Mouse (Mus musculus): Measurements from ENCODE around the gene Fam163a.
"Not testable (repeated sequence)": the region's sequence is repeated elsewhere in the genome, so short reads cannot be mapped to it uniquely, and the experiment has no call there.

Gene Fam163a

DNA sequence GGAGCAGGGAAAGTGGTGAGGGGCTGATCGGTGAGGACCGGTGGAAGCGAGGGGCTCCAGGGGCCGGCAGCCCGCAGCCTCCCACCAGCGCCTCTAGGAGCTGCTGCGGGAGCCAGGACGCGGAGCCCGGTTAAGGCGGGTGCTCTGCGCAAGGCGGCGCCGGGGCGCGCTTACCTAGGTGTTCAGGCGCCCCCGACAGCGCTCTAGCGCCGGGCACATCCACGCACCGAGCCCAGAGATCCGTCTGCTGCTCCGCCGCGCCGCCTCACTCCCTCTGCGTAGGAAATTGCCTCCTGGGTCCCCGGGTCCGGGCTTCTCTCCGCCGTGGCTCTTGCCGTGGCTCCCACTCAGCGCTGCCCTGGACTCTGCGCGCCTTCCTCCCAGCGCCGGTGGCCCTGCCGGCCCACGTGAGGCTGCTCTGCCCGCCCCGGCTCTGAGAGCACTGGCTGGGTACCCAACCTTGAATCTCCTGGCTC lies at the start of gene Fam163a:
Gene Fam163a, minus strand, starts transcription at position 371 of the 476 bp plus-strand sequence.
- DNase-seq (ENCODE audit: low read depth, low spot score): peak; percentile 47

DNA sequence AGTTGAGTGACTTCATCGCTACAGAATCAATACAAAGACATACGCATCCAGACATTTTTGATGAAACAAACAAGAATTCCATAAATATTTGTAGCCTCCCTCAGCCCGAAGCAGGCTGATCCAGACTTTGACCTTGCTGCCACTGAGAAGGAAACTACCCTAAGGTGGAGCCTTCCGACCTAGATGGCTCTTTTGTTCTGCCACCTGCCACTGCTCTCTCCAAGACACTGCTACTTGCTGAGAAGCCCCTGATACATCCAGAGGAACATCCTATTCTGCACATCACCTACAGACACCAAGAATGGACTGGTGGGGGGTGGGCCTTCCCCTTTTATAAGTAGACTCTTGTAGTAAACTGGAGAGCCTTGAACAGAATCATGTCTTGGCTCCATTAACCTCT lies 46.3 kb upstream of the Fam163a start:
- DNase-seq (ENCODE audit: low read depth, low spot score): not testable (repeated sequence)

DNA sequence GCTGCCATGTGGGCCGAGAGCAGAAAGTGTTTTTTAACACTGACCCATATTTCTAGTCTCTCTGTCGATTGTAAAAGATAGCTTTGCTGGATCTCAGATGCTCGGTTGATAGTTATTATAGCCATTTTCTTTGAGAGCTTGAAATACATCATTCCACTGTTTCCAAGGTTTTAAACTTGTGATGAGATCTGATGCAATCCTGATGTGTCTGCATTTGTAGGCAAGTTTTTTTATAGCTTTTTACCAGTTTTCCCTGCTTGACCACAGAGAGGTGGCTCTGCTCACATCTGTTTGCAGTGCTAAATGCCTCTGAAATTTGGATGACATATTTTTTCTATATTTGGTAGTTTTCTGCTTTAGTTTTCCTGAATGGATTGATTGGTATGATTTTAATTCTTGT lies 43.1 kb upstream of the Fam163a start:
- peak; percentile 20 for DNase-seq (ENCODE audit: low read depth, low spot score)

DNA sequence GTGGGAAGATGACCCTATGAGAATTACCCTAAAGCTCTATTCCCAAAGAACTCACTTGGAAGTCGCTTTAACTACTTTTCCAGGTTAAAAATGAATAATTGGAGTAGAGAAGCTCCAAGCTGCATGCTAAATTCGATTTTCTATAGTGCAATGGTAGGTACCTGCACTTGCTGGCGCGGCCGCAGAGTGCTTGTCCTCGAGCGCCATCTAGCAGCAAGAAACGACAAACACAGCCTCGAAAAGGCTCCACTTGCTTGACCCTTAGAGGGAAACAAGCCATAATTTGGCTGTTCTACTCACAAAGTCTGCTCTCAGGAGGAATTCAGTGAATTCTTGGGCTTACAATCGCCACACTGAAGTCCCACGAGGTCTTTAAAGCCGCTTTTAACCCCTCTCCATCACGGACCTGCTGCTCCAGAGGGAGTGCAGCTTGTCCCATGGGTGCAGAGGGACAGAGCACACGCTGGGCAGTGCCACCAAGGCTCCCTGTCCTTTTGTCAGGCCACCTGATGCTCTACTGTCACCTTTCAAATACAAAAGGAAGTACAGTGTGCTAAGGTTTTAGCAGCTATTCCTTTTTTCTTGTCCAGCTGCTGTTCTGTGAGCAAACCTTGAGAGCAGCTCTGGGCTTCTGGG lies 37.0 kb upstream of the Fam163a start:
- DNase-seq (ENCODE audit: low read depth, low spot score): peak; percentile 75

DNA sequence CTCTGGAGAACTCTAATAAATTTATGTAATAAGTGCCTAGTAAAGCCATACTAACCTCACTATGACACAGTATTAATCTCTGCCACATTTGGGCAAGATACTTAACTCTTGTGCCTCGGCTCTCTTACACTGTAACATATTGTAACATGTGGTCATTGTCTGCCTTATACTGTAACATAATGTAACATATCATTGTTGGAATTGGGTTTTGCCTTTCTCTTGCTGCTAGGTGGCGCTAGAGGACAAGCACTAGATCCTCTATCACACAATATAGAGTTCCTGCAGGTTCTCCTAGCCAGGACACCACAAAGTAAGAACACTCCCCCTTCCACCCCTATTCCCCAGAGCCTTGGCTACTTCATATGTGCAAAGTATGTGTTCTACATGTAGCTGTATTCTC lies 36.2 kb upstream of the Fam163a start:
- peak; percentile 14 for DNase-seq (ENCODE audit: low read depth, low spot score)

DNA sequence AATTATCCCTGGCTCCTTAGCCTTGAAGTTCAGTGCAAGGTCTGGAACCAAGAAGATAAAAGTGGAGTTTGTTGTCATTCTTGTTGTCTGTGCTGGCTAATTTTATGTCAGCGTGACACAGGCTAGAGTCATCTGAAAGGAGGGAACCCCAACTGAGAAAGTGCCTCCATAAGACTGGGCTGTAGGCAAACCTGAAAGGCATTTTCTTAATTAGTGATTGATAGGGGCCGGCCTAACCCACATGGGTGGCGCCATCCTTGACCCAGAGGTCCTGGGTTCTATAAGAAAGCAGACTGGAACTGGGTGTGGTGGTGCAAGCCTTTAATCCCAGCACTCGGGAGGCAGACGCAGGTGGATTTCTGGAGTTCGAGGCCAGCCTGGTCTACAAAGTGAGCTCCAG lies 26.3 kb upstream of the Fam163a start:
- DNase-seq (ENCODE audit: low read depth, low spot score): no peak

DNA sequence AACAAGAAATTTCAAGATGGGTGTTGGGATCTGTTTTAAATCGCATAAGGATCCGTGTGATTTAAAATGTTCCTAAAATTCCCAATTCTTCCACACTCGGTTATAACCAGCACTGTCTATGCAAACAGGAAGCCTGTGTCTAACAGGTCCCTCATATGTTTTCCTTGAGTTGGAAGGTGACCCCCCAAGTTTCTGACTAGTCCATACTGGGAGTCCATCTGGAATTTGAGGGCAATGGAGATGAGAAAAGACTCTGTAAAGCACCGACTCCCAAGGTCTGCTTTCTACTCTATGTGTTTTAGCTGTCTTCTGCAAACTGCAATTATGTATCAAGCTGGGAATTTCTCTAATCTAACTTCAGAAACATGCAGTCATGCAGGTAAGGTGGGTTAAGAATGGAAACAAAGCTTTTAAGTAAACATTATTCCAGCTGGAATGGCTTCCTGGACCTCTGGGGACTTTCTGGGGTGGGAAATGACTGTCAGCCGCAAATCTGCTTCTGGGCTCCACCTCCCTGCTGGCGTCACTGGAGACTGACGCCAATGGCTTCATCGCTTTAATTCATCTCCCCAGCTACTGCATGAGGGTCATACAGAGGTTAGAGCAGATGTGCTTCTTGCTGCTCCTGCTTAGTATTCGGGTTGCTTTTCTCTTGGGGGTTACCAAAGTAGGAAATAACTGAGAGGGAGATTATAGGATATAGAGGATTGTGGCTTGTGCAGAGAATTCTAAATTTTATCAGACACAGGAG lies 25.7 kb upstream of the Fam163a start:
- DNase-seq (ENCODE audit: low read depth, low spot score): peak; percentile 48

DNA sequence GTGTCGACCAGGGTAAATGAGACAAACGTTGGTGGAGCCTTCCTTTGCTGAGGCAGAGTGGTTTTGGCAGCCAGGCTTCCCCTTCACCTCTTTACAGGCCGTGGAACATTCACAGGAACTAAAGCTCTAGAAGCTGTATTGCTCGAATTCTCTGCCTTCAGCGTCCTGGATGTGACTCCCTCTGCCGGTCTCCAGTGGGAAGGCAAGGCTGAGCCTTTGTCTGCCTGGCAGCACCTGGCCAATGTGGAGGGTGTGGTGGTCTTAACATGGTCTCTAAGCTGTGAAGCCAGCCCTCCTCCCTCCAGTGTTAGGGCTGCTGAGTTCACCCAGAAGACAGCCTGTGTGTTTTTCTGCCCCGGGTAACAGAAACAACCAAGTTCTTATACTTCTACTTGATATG lies 24.6 kb upstream of the Fam163a start:
- peak; percentile 69 for DNase-seq (ENCODE audit: low read depth, low spot score)

DNA sequence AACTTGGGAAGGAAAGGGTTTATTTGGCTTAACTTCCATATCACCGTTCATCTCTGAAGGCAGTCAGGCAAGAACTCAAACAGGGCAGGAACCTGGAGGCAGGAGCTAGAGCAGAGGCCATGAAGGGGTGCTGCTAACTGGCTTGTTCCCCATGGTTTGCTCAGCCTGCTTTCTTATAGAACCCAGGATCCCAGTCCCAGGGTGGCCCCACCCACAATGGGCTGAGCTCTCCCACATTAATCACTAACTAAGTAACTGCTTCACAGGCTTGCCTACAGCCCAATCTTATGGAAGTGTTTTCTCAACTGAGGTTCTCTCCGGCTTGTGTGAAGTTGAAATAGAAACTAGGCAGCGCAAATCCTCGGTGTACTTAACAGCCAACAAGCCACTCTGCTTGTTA lies 23.9 kb upstream of the Fam163a start:
- no peak for DNase-seq (ENCODE audit: low read depth, low spot score)

DNA sequence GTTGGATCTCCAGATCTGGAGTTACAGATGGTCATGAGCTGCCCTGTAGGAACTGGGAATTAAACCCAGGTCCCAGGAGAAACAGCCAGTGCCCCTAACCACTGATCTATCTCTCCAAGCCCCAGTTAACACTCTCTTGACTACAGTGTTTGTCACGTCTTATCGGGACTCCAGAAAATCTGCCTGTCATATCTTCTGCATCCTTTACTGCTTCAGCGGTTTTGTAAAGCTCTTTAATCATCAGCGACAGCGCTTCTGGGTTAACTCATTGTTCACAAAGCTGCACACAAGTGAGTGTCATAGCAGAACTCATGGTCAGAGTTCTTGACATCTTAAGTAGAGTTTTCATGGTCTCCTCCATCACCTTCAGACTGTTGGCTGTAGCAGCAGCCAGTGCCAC lies 22.1 kb upstream of the Fam163a start:
- DNase-seq (ENCODE audit: low read depth, low spot score): no peak

DNA sequence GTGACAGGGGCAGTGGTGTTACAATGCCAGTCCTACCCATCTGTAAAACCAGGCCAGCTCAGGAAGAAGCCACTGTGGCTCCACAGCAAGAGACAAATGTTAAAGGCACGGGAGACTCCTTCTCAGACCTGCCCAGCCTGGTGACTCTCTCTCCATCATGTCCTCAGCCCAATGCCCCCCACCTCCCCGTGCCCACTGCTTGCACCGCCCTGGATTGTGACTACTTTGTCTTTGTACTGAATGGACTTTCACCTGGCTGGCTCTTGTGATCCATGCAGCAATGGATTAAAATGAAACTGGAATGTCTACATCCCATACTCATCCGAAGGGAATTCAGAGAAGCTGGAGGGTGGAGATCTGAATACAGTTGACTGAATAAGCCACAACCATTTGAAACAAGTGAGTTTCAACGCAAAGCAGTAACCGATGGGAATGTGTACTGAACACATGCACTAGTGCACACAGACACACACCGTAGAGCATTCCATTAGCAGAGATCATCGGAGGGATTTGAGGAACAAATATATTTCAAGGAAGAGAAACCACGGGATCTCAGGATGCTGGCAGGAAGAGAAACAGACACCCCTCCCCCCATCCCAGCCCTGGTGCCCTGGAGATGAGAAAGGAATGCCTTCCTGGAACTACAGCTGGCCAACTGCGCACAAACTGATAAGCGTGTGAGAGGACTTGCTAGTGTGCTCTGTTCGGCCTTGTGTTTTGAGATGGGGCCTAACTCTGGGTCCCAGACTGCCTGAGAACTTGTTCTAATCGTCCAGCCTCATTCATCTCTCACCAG lies 17.6 kb upstream of the Fam163a start:
- no peak for DNase-seq (ENCODE audit: low read depth, low spot score)

DNA sequence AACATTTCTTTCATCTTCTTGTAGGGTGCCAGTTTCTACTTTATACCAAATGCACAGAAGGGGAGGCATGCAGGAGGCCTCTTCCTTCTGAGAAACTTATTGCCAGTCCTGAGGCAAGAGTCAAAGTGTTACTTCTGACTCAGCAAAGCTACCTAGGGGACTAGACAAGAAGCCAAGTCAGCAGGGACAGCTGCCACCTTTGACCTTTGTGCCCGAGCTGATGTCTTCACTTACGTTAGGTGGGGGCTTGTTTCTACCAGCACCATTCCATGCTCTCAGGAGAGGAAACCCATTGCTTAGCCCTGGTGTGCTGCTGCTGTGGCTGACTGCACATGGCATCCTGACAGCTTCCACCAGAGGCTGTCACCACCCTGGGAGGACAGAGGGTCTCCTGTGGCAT lies 16.5 kb upstream of the Fam163a start:
- DNase-seq (ENCODE audit: low read depth, low spot score): no peak

DNA sequence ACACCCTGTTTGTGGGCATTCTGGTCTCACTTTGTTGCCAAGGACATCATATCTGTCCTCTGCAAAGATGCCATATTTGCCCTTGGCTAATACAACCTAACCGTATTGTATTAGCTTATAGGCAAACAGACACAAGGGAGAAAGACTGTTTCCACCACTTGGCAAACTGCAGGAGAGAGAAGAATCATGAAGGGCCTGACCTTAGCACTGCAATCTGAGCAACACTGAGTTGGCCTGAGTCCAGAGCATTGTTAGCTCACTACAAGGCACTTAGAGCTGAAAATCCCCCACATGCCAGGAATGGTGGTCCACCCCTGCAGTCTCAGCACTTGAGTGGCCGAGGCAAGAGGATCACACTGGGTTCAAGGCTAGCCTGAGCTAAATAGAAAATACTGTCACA lies 13.7 kb upstream of the Fam163a start:
- DNase-seq (ENCODE audit: low read depth, low spot score): no peak

DNA sequence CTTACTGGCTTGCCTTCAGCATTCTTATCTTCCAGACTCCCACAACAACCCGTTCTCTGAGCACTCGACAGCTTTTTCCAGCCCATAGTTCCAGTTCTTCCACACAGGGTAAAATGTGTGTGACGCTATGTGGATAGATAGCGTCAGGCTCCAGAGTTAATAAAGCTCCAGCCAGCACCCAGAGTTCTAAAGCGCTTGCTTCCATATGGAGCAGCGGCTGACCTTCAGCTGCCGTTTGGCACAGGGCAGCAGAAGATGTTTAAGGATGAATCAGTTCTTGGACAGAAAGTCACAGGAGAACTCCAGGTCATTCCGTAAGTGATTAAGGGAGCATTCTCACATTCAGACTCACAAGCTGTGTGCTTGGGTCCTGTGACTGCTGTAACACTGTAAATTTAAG lies 13.1 kb upstream of the Fam163a start:
- no peak for DNase-seq (ENCODE audit: low read depth, low spot score)

DNA sequence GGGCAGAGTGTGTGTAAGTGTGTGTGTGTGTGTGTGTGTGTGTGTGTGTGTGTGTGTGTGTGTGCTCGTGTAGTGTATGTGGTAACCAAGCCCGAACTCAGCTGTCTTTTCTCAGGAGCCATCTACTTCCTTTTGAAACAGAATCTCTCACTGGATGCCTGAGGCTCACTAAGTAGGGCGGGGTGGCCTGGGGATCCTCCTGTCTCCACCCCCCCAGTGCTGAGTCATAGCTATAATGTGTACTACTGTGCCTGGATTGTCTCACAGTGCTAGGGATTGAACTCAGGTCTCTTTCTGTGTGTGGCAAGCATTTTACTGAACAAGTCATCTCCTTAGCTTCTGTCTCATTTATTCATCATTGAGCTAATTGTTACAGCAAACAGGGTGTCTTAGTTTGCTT lies 12.6 kb upstream of the Fam163a start:
- DNase-seq (ENCODE audit: low read depth, low spot score): peak; percentile 57

DNA sequence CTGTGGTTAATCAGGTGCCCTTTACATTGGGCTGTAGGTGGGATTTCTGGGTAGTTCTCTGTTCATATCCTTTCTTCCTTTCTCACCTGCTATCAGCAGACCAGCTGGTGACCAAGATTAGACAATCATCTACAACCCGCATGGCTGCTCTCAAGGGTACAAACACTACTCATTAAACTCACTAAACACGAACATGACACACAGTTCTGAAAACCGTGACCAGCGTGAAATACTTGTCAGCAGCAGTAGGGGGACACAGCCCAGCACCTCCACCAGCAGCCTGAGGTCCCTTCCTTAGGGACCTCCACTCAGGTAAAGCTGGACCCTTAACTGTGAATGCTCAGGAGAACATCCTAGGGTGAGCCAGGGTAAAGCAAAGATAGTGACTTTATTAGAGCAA lies 11.4 kb upstream of the Fam163a start:
- DNase-seq (ENCODE audit: low read depth, low spot score): no peak

DNA sequence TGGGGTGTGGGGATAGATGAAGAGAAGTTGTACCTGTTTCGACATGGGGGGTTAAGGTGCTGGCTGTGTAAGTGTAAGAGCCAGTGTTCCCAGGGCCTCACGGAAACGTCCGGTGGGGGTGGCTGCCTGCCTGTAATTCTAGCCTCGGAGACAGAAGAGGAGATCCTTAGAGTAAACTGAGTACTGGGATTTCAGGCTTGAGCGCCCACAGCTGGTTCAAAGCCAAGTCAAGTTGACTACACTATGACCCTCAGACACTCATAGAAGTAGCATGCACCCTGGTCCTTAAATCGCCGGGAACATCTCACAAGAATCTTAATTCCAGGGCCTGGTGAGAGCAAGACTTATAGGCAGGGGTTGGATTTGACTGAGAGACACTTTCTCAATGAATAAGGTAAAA lies 9.8 kb upstream of the Fam163a start:
- no peak for DNase-seq (ENCODE audit: low read depth, low spot score)

DNA sequence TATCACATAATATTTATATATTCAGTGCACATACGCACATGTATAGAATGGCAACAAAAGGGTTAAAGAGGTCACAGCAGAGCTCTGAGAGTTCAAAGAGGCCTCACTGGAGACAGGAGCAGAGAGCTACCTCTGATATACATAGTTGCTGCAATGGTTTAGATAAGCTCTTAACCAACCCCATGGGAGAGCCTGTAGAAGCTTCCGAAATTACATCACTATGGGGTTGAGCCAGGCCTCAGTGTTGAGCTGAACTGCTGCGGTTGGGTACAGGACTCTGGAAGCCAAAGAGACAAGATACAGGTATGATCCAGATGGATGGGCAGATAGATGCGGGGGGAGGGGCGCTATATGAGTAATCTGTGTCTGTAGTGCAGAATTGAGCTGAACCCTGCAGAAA lies 8.1 kb upstream of the Fam163a start:
- DNase-seq (ENCODE audit: low read depth, low spot score): no peak

DNA sequence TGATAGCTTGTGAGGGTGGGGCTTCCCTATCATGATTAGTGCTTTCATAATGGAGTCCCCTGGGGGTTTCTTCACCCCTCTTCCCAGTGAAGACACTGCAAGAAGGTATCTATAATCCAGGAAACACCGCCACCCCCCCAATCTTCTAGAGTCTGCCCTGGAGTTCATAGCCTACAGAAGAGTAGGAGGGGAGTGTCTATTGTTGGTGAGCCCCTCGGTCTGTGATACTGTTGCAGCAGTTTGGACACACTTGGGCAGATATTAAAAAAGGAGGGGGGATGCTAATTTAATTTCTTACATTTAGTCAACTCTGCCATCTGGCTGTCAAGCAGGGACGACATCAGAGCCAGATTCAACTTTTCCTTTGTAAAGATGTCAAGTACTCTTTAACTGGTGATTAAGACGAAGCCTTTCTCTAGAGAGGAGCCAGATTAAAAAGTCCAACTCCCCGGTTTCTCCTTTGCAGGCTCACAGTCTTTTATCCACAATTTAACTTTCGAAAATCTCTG lies 7.0 kb upstream of the Fam163a start:
- DNase-seq (ENCODE audit: low read depth, low spot score): no peak

DNA sequence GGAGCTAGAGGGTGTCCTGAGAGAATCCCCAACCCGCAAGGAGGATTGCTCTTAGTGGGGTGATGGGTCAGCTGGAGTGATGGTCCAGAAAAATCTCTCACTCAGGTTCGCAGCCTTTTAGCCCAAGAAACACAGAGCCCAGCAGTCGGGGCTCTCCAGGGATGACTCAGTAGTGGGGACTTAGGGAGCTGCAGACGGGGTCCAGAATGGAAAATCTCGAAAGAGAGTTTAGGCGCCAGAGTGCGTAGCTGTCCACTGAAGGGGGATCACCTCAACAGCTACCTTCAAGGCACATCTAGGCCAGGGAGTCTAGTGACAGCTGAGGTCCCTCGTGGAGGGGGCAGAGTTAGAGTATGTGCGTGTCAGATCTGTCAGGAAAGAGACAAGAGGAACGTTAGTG lies 338 bp upstream of the Fam163a start:
- no peak for DNase-seq (ENCODE audit: low read depth, low spot score)

DNA sequence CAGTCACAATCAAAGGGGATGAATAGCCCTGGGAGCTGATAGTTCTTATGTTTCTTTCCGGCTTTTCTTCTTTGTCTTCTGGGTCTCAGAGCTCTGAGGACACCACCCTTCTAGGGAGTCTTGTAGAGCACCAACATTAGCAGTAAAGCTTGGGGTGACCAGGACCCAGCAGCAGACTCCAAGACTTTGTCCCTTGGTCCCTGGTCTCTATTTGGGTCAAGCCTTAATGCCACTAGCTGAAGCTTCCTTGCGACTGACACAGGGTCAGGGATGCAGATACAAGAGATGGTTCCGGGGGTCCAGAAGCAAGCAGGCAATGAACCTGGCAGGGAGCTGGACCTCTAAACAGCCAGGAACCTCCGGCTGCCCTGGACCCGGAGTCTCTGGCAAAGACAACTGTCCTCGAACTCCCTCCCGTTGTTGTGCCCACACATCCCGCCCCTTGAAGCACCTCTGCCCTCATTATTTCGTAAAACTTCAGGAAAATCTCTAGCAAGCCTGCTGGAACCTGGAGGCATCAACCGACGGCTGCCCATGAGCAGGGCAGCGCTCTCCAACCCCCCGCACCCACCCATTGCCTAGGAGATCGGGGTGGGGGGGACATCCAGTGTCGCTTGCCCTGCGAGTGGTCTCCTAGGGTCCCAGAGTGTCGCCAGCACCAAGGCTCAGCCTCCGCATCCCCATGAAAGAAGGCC lies 718 bp downstream of the Fam163a start:
- DNase-seq (ENCODE audit: low read depth, low spot score): no peak

DNA sequence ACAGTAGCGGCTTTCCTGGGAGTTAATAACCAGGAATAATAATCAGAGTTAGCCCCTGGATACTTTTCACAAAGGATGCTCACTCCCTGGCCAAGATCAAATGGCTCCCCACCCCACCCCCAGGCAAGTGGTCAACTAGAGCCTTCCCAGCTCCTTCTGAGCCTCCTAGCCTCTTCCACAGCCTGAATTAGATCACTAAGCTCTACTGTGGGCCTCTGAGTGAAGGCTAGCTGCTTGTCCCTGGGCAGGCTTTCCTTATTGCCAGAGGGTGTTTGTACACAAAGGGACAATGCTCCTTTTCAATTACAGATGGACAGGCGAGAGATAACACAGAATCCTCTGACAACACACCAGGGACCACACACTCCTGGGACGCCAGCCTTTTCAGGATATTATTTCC lies 2.2 kb downstream of the Fam163a start:
- no peak for DNase-seq (ENCODE audit: low read depth, low spot score)
